Comparison of ENCODE assay signal across 25 mouse cellular contexts in the genomic region with DNA sequence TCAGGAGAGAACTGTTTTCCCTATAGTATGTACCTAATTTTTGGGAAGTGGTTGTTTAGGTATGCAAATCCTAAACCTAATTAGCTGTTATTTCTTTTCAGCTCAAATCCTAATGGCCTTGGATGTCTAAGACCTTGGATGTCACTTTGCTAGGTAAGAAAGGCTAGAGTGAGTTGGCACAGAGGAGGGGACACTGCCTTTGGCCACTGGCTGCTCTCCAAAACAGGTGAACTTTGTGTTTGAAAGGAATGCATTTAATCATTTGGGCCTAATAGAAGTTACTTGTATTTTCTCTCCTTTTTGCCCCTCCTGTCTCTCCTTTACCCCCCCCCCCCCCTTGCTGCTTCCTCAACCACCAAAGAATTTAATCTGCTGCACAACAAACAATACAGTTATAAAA.
DNase-seq lines count a peak whose midpoint lies in the region; ATAC-seq and TF ChIP-seq lines count a peak whose summit lies in the region.
"Had no signal": no experiment of that assay in that cellular context is flagged by ENCODE, and none has a peak within 500 bp of the region (broad histone marks: within the 10 kb centered on the region; RNA-seq: fewer than 3 reads in every experiment).

No protein-coding gene starts in this region.

- no peak for DNase-seq in gastrocnemius, adult 2 months
- no peak for DNase-seq in gastrocnemius, adult 18-20 months (ENCODE audit: low spot score)
- peak; percentile 26 for DNase-seq in kidney, adult 18-20 months
- no peak for DNase-seq in kidney, postnatal 14 days
- peak; percentile 53 to 56 for DNase-seq in kidney, postnatal 25 days
- DNase-seq in thymus, postnatal 36 days: no peak
- DNase-seq: adrenal gland, adult 8-10 months; adrenal gland, postnatal 36 days; B cell, adult 2 months; cerebellum, adult 11 months; cerebellum, adult 8-10 months; cerebellum, postnatal 14 days; embryo, embryonic 11 days; gastrocnemius, postnatal 10 days; heart, postnatal 4 days had no signal

- H3K27me3 ChIP-seq in kidney, embryonic 16.5 days (ENCODE audit: insufficient read depth, low read length): no peaks in the 10 kb centered on the region
- H3K27me3 ChIP-seq: embryonic facial prominence, embryonic 15.5 days; heart, embryonic 13.5 days; hindbrain, embryonic 12.5 days had no signal

- no peaks in the 10 kb centered on the region for H3K9me3 ChIP-seq in kidney, embryonic 16.5 days (ENCODE audit: low read length)
- H3K9me3 ChIP-seq: embryonic facial prominence, embryonic 15.5 days; forebrain, embryonic 10.5 days; G1E; heart, embryonic 13.5 days; hindbrain, embryonic 12.5 days had no signal

- no peak for ATAC-seq in kidney, embryonic 16.5 days (ENCODE audit: low FRiP score, low TSS enrichment)
- ATAC-seq: CD4-positive, CD25-positive, alpha-beta regulatory T cell, adult 4 months; forebrain, embryonic 14.5 days; hindbrain, embryonic 16.5 days had no signal

- H3K9ac ChIP-seq in kidney, embryonic 16.5 days (replicated peaks; ENCODE audit: low read length): no peak overlapping the region
- H3K9ac ChIP-seq: embryonic facial prominence, embryonic 15.5 days; heart, embryonic 13.5 days; hindbrain, embryonic 12.5 days had no signal

- intact Hi-C loops in gastrocnemius, adult 2 months (cut with DNase I): loop anchor here (2.0 to 10.0 kb wide), 3 partner anchors 13 to 157 kb away; no protein-coding TSS in a partner anchor

- no peak overlapping the region for H3K4me3 ChIP-seq in gastrocnemius, adult 2 months
- no peak overlapping the region for H3K4me3 ChIP-seq in kidney, embryonic 16.5 days (ENCODE audit: low read length)
- H3K4me3 ChIP-seq: embryonic facial prominence, embryonic 15.5 days; erythroblast, embryonic 14.5 days; forebrain, embryonic 10.5 days; heart, embryonic 13.5 days; hindbrain, embryonic 12.5 days had no signal

- H3K36me3 ChIP-seq in kidney, embryonic 16.5 days (ENCODE audit: insufficient read depth, low read length): no peaks in the 10 kb centered on the region
- H3K36me3 ChIP-seq: embryonic facial prominence, embryonic 15.5 days; forebrain, embryonic 10.5 days; heart, embryonic 13.5 days; hindbrain, embryonic 12.5 days had no signal

- peak overlapping the region; percentile 86 for H3K27ac ChIP-seq in gastrocnemius, adult 2 months
- H3K27ac ChIP-seq in kidney, embryonic 16.5 days (ENCODE audit: low read length): no peak overlapping the region
- H3K27ac ChIP-seq: embryonic facial prominence, embryonic 15.5 days; forebrain, embryonic 10.5 days; heart, embryonic 13.5 days; hindbrain, embryonic 12.5 days had no signal

- no peak overlapping the region for H3K4me2 ChIP-seq in kidney, embryonic 16.5 days (replicated peaks; ENCODE audit: low read depth, low read length)
- H3K4me2 ChIP-seq: embryonic facial prominence, embryonic 15.5 days; heart, embryonic 13.5 days; hindbrain, embryonic 12.5 days had no signal

- H3K4me1 ChIP-seq in kidney, embryonic 16.5 days (ENCODE audit: insufficient read depth, low read length): no peaks in the 10 kb centered on the region
- H3K4me1 ChIP-seq: embryonic facial prominence, embryonic 15.5 days; forebrain, embryonic 10.5 days; hindbrain, embryonic 12.5 days had no signal

- no peak for TF ChIP-seq CTCF in gastrocnemius, adult 2 months (IDR thresholded peaks at IDR 0.05)

Comparison
In these comparisons a context has a peak if more than half of its experiments do, and no peak if none do; other contexts are left out.
1. DNase-seq: peak in kidney, adult 18-20 months (single experiment) and kidney, postnatal 25 days (2 of 2); none in gastrocnemius, adult 2 months (single experiment), gastrocnemius, adult 18-20 months (single experiment), kidney, postnatal 14 days (single experiment) and thymus, postnatal 36 days (0 of 2).